Mouse (Mus musculus) midbrain, embryonic 14.5 days (tissue): ENCODE measurements at regions not wholly inside any gene's neighbourhood (a gene's known extent, or its start where the extent isn't known, plus 50 kb on each side); places are given as distances from the start of the nearest gene placed in this dataset.

Experiments
- ATAC-seq: fragments of 200-750 bp; cut with Nextera tagmentation; 2 replicates; pipeline ENCODE4 v1.8.0; 2017; ENCODE audit warnings: moderate number of reproducible peaks, moderate library complexity; ENCODE audit not compliant: low FRiP score, low TSS enrichment
- DNase-seq: peaks from one replicate; pipeline ENCODE4 v3.0.0-alpha.2; 2015
- H3K27ac ChIP-seq: fragments of 300-500 bp; sonication (generic); replicated peaks from 2 replicates; pipeline ENCODE4 v1.5.1; 2014; ENCODE audit warnings: mild to moderate bottlenecking, low read depth, low read length, moderate library complexity
- H3K27me3 ChIP-seq: fragments of 300-500 bp; sonication (generic); 2 replicates; pipeline ENCODE4 v1.6.1; 2014; ENCODE audit warnings: low read length, control low read depth, mixed read lengths; ENCODE audit not compliant: control insufficient read depth, insufficient read depth
- H3K36me3 ChIP-seq: fragments of 300-500 bp; sonication (generic); 2 replicates; pipeline ENCODE4 v1.6.1; 2014; ENCODE audit warnings: low read length, control low read depth; ENCODE audit not compliant: control insufficient read depth, insufficient read depth
- H3K4me1 ChIP-seq: fragments of 300-500 bp; sonication (generic); 2 replicates; pipeline ENCODE4 v1.6.1; 2014; ENCODE audit warnings: mild to moderate bottlenecking, antibody characterized with exemption, low read length, control low read depth; ENCODE audit not compliant: control insufficient read depth, insufficient read depth
- H3K4me2 ChIP-seq: fragments of 300-500 bp; sonication (generic); 2 replicates; pipeline ENCODE4 v1.6.1; 2014; ENCODE audit warnings: mild to moderate bottlenecking, low read length, moderate library complexity
- H3K4me3 ChIP-seq: fragments of 300-500 bp; sonication (generic); replicated peaks from 2 replicates; pipeline ENCODE4 v1.5.1; 2014; ENCODE audit warnings: low read depth, low read length
- H3K9ac ChIP-seq: fragments of 300-500 bp; sonication (generic); replicated peaks from 2 replicates; pipeline ENCODE4 v1.6.1; 2014; ENCODE audit warnings: mild to moderate bottlenecking, low read length, moderate library complexity
- H3K9me3 ChIP-seq: fragments of 300-500 bp; sonication (generic); 2 replicates; pipeline ENCODE4 v1.6.1; 2016; ENCODE audit warnings: low read length, control low read depth, mixed read lengths; ENCODE audit not compliant: control insufficient read depth
- WGBS: fragments of 180-500 bp; shearing (Covaris S2); extraction: QIAGEN DNeasy Blood & Tissue Kit; methylation state at CpG from one replicate; pipeline ENCODE4 v1.1.7; 2014; 5-methylcytosine and 5-hydroxymethylcytosine counted together

DNA sequence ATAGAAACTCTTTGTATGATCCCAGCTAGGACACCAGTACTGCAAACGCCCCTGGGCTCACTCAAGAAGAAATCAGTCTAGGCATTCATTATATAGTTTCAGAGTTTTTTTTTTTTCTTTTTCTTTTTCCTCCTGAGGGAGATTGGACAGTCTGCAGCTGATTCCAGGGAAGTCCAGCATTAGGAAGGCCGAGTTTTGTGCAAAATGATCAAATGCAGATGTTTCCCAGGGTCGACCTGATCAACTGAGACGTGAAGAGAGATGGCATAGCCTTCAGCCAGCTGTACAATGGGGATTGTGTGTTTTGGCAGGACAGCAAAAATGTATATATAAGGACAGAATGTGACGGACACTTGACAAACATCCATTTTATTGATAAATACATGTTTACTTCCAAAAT, 107.7 kb upstream of the Six2 start:
- no peaks in the 10 kb centered on the region for H3K9me3 ChIP-seq
- H3K4me3 ChIP-seq: no peak overlapping the region
- WGBS: 63% methylated on average over 5 of the region's 5 CpGs
- DNase-seq (no peak), ATAC-seq (no peak)
- H3K36me3 ChIP-seq: no peaks in the 10 kb centered on the region
- peaks cover 58% of the 10 kb centered on the region for H3K27me3 ChIP-seq
- H3K9ac ChIP-seq: no peak overlapping the region
- no peak overlapping the region for H3K27ac ChIP-seq
- no peak overlapping the region for H3K4me2 ChIP-seq
- peaks cover 15% of the 10 kb centered on the region for H3K4me1 ChIP-seq

DNA sequence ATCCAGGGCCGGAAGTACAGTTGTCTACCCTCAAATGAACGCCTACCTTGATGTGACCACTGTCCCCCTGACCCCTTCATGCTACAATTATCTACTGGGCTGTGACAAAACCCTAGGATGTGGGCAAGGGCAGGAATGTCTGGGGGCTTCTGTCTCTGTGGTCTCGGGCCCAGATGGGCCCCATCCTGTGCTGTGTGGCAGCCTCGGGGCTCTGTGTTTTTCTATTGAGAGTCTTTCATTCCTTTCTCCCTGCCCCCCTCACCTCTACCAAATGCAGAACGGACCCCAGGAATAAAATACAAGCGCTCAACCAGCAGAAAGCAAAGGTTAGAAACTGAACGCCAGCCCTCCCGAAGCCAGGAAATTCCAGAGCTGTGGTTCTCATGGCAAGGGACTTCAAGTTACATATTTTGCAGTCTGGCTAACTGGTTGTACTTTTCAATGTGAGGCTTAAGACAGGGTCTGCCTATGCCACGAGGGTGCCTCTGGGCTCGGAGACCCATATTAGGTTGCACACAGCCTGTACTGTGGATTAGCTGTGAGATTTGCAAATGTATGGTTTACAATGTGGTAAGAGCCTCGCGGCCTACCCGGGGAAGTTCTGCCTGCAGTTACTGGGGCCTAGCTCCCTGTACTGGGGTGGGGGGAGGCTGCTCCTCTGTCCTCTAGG, 97.7 kb upstream of the Six2 start:
- H3K4me2 ChIP-seq: no peak overlapping the region
- H3K27me3 ChIP-seq: 0 out of 2 replicates have a peak, but pooled peaks cover 3% of the 10 kb centered on the region
- no peaks in the 10 kb centered on the region; the same call in 1 of the 2 replicates for H3K9me3 ChIP-seq
- WGBS: 51% methylated on average over 13 of the region's 13 CpGs
- ATAC-seq (no peak), DNase-seq (no peak)
- no peaks in the 10 kb centered on the region for H3K4me1 ChIP-seq
- H3K9ac ChIP-seq: no peak overlapping the region
- no peak overlapping the region for H3K4me3 ChIP-seq
- no peaks in the 10 kb centered on the region for H3K36me3 ChIP-seq
- H3K27ac ChIP-seq: no peak overlapping the region

GRCm38 (mm10) chr17:85780477-85780876, 92.4 kb upstream of the Six2 start:
- WGBS: 94% methylated on average over 10 of the region's 10 CpGs
- no peak overlapping the region for H3K9ac ChIP-seq
- no peak overlapping the region for H3K27ac ChIP-seq
- no peaks in the 10 kb centered on the region for H3K4me1 ChIP-seq
- no peak overlapping the region for H3K4me2 ChIP-seq
- DNase-seq (no peak), ATAC-seq (no peak)
- no peaks in the 10 kb centered on the region for H3K36me3 ChIP-seq
- H3K9me3 ChIP-seq: no peaks in the 10 kb centered on the region; the same call in 1 of the 2 replicates
- no peak overlapping the region for H3K4me3 ChIP-seq
- H3K27me3 ChIP-seq: 0 out of 2 replicates have a peak, but pooled peaks cover 3% of the 10 kb centered on the region

DNA sequence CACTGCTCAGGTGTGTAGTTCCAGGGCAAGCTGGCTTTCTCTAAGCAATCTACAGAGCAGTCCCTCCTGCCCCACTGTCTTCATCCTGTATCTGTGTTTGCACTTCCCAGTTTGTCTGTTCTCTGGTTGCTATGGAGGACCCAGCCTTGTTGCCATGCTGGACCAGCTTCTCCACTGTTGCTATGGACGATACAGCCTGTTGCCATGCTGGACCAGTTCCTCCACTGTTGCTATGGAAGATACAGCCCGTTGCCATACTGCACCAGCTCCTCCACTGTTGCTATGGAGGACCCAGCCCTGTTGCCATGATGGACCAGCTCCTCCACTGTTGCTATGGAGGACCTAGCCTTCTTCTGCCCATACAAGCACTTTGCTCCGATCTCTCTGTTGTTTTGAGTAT, 88.8 kb upstream of the Six2 start:
- WGBS: 52% methylated on average over 3 of the region's 3 CpGs
- DNase-seq: peak; percentile 71
- peak; percentile 58; the same call in 1 of the 2 replicates for ATAC-seq
- Histone ChIP-seq H3K27ac (no peak overlapping the region), H3K27me3 (0 out of 2 replicates have a peak, but pooled peaks cover 3% of the 10 kb centered on the region), H3K4me1 (no peaks in the 10 kb centered on the region), H3K9ac (no peak overlapping the region), H3K9me3 (no peaks in the 10 kb centered on the region), H3K4me3 (no peak overlapping the region), H3K36me3 (no peaks in the 10 kb centered on the region), H3K4me2 (no peak overlapping the region)

GRCm38 (mm10) chr17:85768341-85768740, 80.3 kb upstream of the Six2 start:
- DNase-seq: no peak
- no peak overlapping the region for H3K4me2 ChIP-seq
- no peaks in the 10 kb centered on the region for H3K9me3 ChIP-seq
- H3K4me1 ChIP-seq: no peaks in the 10 kb centered on the region; the same call in 1 of the 2 replicates
- no peak for ATAC-seq
- H3K27ac ChIP-seq: no peak overlapping the region
- no peak overlapping the region for H3K9ac ChIP-seq
- H3K27me3 ChIP-seq: no peaks in the 10 kb centered on the region
- H3K4me3 ChIP-seq: no peak overlapping the region
- WGBS: 94% methylated on average over 10 of the region's 10 CpGs
- no peaks in the 10 kb centered on the region for H3K36me3 ChIP-seq

- WGBS: 85% methylated on average over 15 of the region's 15 CpGs
- no peak overlapping the region for H3K27ac ChIP-seq
- H3K4me2 ChIP-seq: no peak overlapping the region
- no peak for DNase-seq
- no peak overlapping the region for H3K9ac ChIP-seq
- H3K4me3 ChIP-seq: no peak overlapping the region
- H3K27me3 ChIP-seq: no peaks in the 10 kb centered on the region
- ATAC-seq: no peak
- H3K9me3 ChIP-seq: 0 out of 2 replicates have a peak, but pooled peaks cover 1% of the 10 kb centered on the region
- no peaks in the 10 kb centered on the region for H3K36me3 ChIP-seq
- no peaks in the 10 kb centered on the region; the same call in 1 of the 2 replicates for H3K4me1 ChIP-seq
These were observed 79.3 kb upstream of the Six2 start for GRCm38 (mm10) chr17:85767201-85767862.

DNA sequence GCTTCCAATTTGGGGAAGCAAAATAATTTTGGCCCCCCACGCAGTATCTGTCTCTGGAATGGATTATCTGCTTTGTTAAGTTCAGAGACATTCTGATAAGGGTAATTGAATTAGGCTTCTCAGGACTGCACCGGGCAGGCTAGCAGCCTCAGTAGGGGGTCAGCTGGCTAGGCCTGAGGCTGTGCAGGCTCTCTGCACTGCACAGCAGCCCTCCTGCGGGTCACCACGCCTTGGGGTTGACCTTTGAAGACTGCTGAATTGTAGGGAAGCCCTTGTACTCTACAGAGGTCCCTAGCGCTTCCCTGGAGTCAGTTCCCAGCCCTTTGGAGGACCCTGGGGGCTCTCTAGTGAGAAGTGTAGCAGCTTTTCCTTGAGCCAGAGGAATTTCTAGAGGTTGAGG, 78.5 kb upstream of the Six2 start:
- no peaks in the 10 kb centered on the region for H3K27me3 ChIP-seq
- DNase-seq: no peak
- no peak overlapping the region for H3K4me2 ChIP-seq
- no peaks in the 10 kb centered on the region for H3K36me3 ChIP-seq
- no peaks in the 10 kb centered on the region; the same call in 1 of the 2 replicates for H3K4me1 ChIP-seq
- no peak overlapping the region for H3K4me3 ChIP-seq
- 0 out of 2 replicates have a peak, but pooled peaks cover 6% of the 10 kb centered on the region for H3K9me3 ChIP-seq
- WGBS: 12% methylated on average over 5 of the region's 5 CpGs
- ATAC-seq: no peak
- H3K27ac ChIP-seq: no peak overlapping the region
- H3K9ac ChIP-seq: no peak overlapping the region

GRCm38 (mm10) chr17:85758581-85759098, 70.6 kb upstream of the Six2 start:
- no peak for ATAC-seq

More at GRCm38 (mm10) chr17:85758581-85759098, 70.6 kb upstream of the Six2 start:
- Histone ChIP-seq H3K4me2 (no peak overlapping the region), H3K4me3 (no peak overlapping the region), H3K27ac (no peak overlapping the region), H3K9ac (no peak overlapping the region), H3K4me1 (no peaks in the 10 kb centered on the region), H3K27me3 (no peaks in the 10 kb centered on the region), H3K9me3 (0 out of 2 replicates have a peak, but pooled peaks cover 6% of the 10 kb centered on the region), H3K36me3 (no peaks in the 10 kb centered on the region)
- no peak for DNase-seq
- 59% methylated on average over 9 of the region's 9 CpGs for WGBS
